Mouse (Mus musculus) cortical plate, adult 2 months (tissue): ENCODE data around the gene Ddias.

Experiments used
- CTCF ChIP-seq: fragments of 200-500 bp; IDR thresholded peaks from 2 replicates; pipeline ENCODE4 v1.5.1; 2011; ENCODE audit warnings: mild to moderate bottlenecking, control low read depth, low read length; ENCODE audit not compliant: insufficient read depth; ENCODE audit errors: extremely low read depth
- POLR2A ChIP-seq: fragments of 200-500 bp; IDR thresholded peaks from 2 replicates; pipeline ENCODE4 v1.6.1; 2011; ENCODE audit warnings: mild to moderate bottlenecking, low read length, control low read depth; ENCODE audit not compliant: insufficient read depth; ENCODE audit errors: extremely low read depth

- TF ChIP-seq CTCF (no peak), POLR2A (no peak)
Observed at GRCm38 (mm10) chr7:92883850-92884716, 10.0 kb upstream of the Ddias start.
